ENCODE assay signal across 10 mouse cellular contexts in genomic region chr11:98850100-98851093, GRCm38 (mm10). TPM values are rescaled to one million over a fixed set of nuclear protein-coding genes. Genes with fewer than 3 reads are reported as not detected.
A peak's percentile ranks its signal among the peaks of the same experiment; 100 is the strongest.
DNase-seq lines count a peak whose midpoint lies in the region; ATAC-seq lines count a peak whose summit lies in the region.
"Had no signal": no experiment of that assay in that cellular context is flagged by ENCODE, and none has a peak within 500 bp of the region (broad histone marks: within the 10 kb centered on the region; RNA-seq: fewer than 3 reads in every experiment).

No protein-coding gene starts in this region.

- peak overlapping the region; percentile 14 for H3K4me3 ChIP-seq in erythroblast, embryonic 14.5 days (replicated peaks)
- peak overlapping the region; percentile 21 for H3K4me3 ChIP-seq in forebrain, embryonic 16.5 days (replicated peaks; ENCODE audit: low read length)
- no peak overlapping the region for H3K4me3 ChIP-seq in midbrain, embryonic 14.5 days (replicated peaks; ENCODE audit: low read depth, low read length)
- no peak overlapping the region for H3K4me3 ChIP-seq in kidney, embryonic 15.5 days (replicated peaks)

- peaks cover 10% of the 10 kb centered on the region for H3K4me1 ChIP-seq in erythroblast, embryonic 14.5 days (ENCODE audit: control insufficient read depth)
- H3K4me1 ChIP-seq in forebrain, embryonic 16.5 days (replicated peaks; ENCODE audit: control insufficient read depth, insufficient read depth, low read length): peaks cover 16% of the 10 kb centered on the region
- H3K4me1 ChIP-seq in midbrain, embryonic 14.5 days (ENCODE audit: control insufficient read depth, insufficient read depth, low read length): peaks cover 4% of the 10 kb centered on the region; the same call in 1 of the 2 replicates
- peaks cover 29% of the 10 kb centered on the region for H3K4me1 ChIP-seq in kidney, embryonic 15.5 days

- peak; percentile 72 for DNase-seq in R1 (ENCODE audit: low read depth, low spot score)
- peak; percentile 82 for DNase-seq in midbrain, embryonic 14.5 days
- DNase-seq in gastrocnemius, postnatal 4 days (ENCODE audit: low spot score in 2 of 2): no peak
- DNase-seq in adrenal gland, adult 18-20 months (ENCODE audit: low spot score in 2 of 2): no peak
- DNase-seq: B cell, adult 2 months; lung, postnatal 36 days had no signal

- H3K9me3 ChIP-seq in erythroblast, embryonic 14.5 days (ENCODE audit: control insufficient read depth, low read length): no peaks in the 10 kb centered on the region
- no peaks in the 10 kb centered on the region for H3K9me3 ChIP-seq in forebrain, embryonic 16.5 days (ENCODE audit: control insufficient read depth, low read length)
- no peaks in the 10 kb centered on the region for H3K9me3 ChIP-seq in midbrain, embryonic 14.5 days (ENCODE audit: control insufficient read depth, low read length)
- H3K9me3 ChIP-seq in kidney, embryonic 15.5 days (replicated peaks): no peaks in the 10 kb centered on the region

- no peak for ATAC-seq in erythroblast, adult 5-6 weeks (replicated peaks; ENCODE audit: low FRiP score, poor library complexity, severe bottlenecking)
- peak; percentile 59; the same call in 1 of the 2 replicates for ATAC-seq in forebrain, embryonic 16.5 days
- ATAC-seq in midbrain, embryonic 14.5 days (ENCODE audit: low FRiP score, low TSS enrichment): no peak
- ATAC-seq in kidney, embryonic 15.5 days (replicated peaks; ENCODE audit: low FRiP score): no peak

- peak overlapping the region; percentile 40 for H3K4me2 ChIP-seq in forebrain, embryonic 16.5 days (ENCODE audit: low read length)
- peak overlapping the region; percentile 27 for H3K4me2 ChIP-seq in midbrain, embryonic 14.5 days (ENCODE audit: low read length)
- H3K4me2 ChIP-seq in kidney, embryonic 15.5 days: no peak overlapping the region; the same call in none of the 2 replicates

- no peaks in the 10 kb centered on the region for H3K36me3 ChIP-seq in erythroblast, embryonic 14.5 days (ENCODE audit: control insufficient read depth)
- H3K36me3 ChIP-seq in forebrain, embryonic 16.5 days (ENCODE audit: control insufficient read depth, insufficient read depth): no peaks in the 10 kb centered on the region
- H3K36me3 ChIP-seq in midbrain, embryonic 14.5 days (ENCODE audit: control insufficient read depth, insufficient read depth, low read length): no peaks in the 10 kb centered on the region
- no peaks in the 10 kb centered on the region for H3K36me3 ChIP-seq in kidney, embryonic 15.5 days

- H3K9ac ChIP-seq in forebrain, embryonic 16.5 days (replicated peaks; ENCODE audit: low read depth, low read length): 0 out of 2 replicates have a peak overlapping the region, but pooled peaks have one; percentile 20
- no peak overlapping the region; the same call in 1 of the 2 replicates for H3K9ac ChIP-seq in midbrain, embryonic 14.5 days (replicated peaks; ENCODE audit: low read length)
- no peak overlapping the region for H3K9ac ChIP-seq in kidney, embryonic 15.5 days

- H3K27me3 ChIP-seq in erythroblast, embryonic 14.5 days (ENCODE audit: control insufficient read depth): peaks cover 27% of the 10 kb centered on the region
- no peaks in the 10 kb centered on the region for H3K27me3 ChIP-seq in forebrain, embryonic 16.5 days (replicated peaks; ENCODE audit: control insufficient read depth, insufficient read depth, low read length)
- 0 out of 2 replicates have a peak, but pooled peaks cover 3% of the 10 kb centered on the region for H3K27me3 ChIP-seq in midbrain, embryonic 14.5 days (ENCODE audit: control insufficient read depth, insufficient read depth, low read length)
- H3K27me3 ChIP-seq in kidney, embryonic 15.5 days: 0 out of 2 replicates have a peak, but pooled peaks cover 3% of the 10 kb centered on the region

- H3K27ac ChIP-seq in forebrain, embryonic 16.5 days (ENCODE audit: low read length): no peak overlapping the region
- H3K27ac ChIP-seq in midbrain, embryonic 14.5 days (replicated peaks; ENCODE audit: low read depth, low read length): no peak overlapping the region
- no peak overlapping the region for H3K27ac ChIP-seq in kidney, embryonic 15.5 days

- WGBS in forebrain, embryonic 16.5 days: 56% methylated on average over 26 of the region's 26 CpGs
- 59% methylated on average over 26 of the region's 26 CpGs for WGBS in midbrain, embryonic 14.5 days
- 71% methylated on average over 26 of the region's 26 CpGs for WGBS in kidney, embryonic 15.5 days

RNA-seq across cellular contexts. Expression of gene Wipf2, which starts 13.0 kb away (rescaled TPM):
- polyA plus RNA-seq in erythroblast, embryonic 14.5 days (2012): 0.81 TPM in 2 replicates
- total RNA-seq in erythroblast, adult 5-6 weeks (2015; ENCODE audit: low replicate concordance): 9.4 and 21.7 TPM in 2 replicates
- 6.4 and 8.2 TPM in 2 replicates for total RNA-seq in erythroblast, adult 5-6 weeks (2017; ENCODE audit: low replicate concordance)
- 4.6 and 5.1 TPM in 2 replicates for polyA plus RNA-seq in forebrain, embryonic 16.5 days (2015; fragmentation: Nextera tagmentation; extraction: Ambion mirVana)
- polyA plus RNA-seq in midbrain, embryonic 14.5 days (2014; fragmentation: Nextera tagmentation; extraction: Ambion mirVana): 5.4 and 6.1 TPM in 2 replicates
- 10 to 100 TPM in 1 of 2 experiments, 1 to 10 TPM in 1; 8.3 to 11.0 TPM for total RNA-seq in gastrocnemius, postnatal 4 days (2021)
- 10 to 100 TPM; 20.0 to 22.2 TPM for total RNA-seq in adrenal gland, adult 18-20 months (2021)
- polyA plus RNA-seq in kidney, embryonic 15.5 days (2015; fragmentation: Nextera tagmentation; extraction: Ambion mirVana): 4.2 and 5.2 TPM in 2 replicates

RNA-seq across cellular contexts. Expression of gene Rapgefl1, which starts 13.8 kb away (rescaled TPM):
- polyA plus RNA-seq in erythroblast, embryonic 14.5 days (2012): not detected in 2 replicates
- not detected in 2 replicates for total RNA-seq in erythroblast, adult 5-6 weeks (2015; ENCODE audit: low replicate concordance)
- total RNA-seq in erythroblast, adult 5-6 weeks (2017; ENCODE audit: low replicate concordance): 0.42 TPM in 1 of 2 replicates, not detected in the other
- polyA plus RNA-seq in forebrain, embryonic 16.5 days (2015; fragmentation: Nextera tagmentation; extraction: Ambion mirVana): 4.5 and 7.3 TPM in 2 replicates
- 8.8 and 9.6 TPM in 2 replicates for polyA plus RNA-seq in midbrain, embryonic 14.5 days (2014; fragmentation: Nextera tagmentation; extraction: Ambion mirVana)
- total RNA-seq in gastrocnemius, postnatal 4 days (2021): 1 to 10 TPM; 3.4 to 4.3 TPM
- under 1 TPM; 0.36 to 0.58 TPM for total RNA-seq in adrenal gland, adult 18-20 months (2021)
- polyA plus RNA-seq in kidney, embryonic 15.5 days (2015; fragmentation: Nextera tagmentation; extraction: Ambion mirVana): 1.6 and 1.7 TPM in 2 replicates

RNA-seq across cellular contexts. Expression of gene Casc3, which starts 45.7 kb away (rescaled TPM):
- polyA plus RNA-seq in erythroblast, embryonic 14.5 days (2012): 2.6 and 3.3 TPM in 2 replicates
- 20.0 and 23.6 TPM in 2 replicates for total RNA-seq in erythroblast, adult 5-6 weeks (2015; ENCODE audit: low replicate concordance)
- 15.7 and 26.5 TPM in 2 replicates for total RNA-seq in erythroblast, adult 5-6 weeks (2017; ENCODE audit: low replicate concordance)
- polyA plus RNA-seq in forebrain, embryonic 16.5 days (2015; fragmentation: Nextera tagmentation; extraction: Ambion mirVana): 52.5 and 54.6 TPM in 2 replicates
- polyA plus RNA-seq in midbrain, embryonic 14.5 days (2014; fragmentation: Nextera tagmentation; extraction: Ambion mirVana): 46.6 and 57.3 TPM in 2 replicates
- total RNA-seq in gastrocnemius, postnatal 4 days (2021): 10 to 100 TPM; 28.3 to 31.6 TPM
- 10 to 100 TPM; 36.8 to 41.9 TPM for total RNA-seq in adrenal gland, adult 18-20 months (2021)
- polyA plus RNA-seq in kidney, embryonic 15.5 days (2015; fragmentation: Nextera tagmentation; extraction: Ambion mirVana): 40.6 and 40.8 TPM in 2 replicates

RNA-seq across cellular contexts. Expression of gene Msl1, which starts 55.1 kb away (rescaled TPM):
- 2.7 TPM in 2 replicates for polyA plus RNA-seq in erythroblast, embryonic 14.5 days (2012)
- total RNA-seq in erythroblast, adult 5-6 weeks (2015; ENCODE audit: low replicate concordance): 30.3 and 42.7 TPM in 2 replicates
- total RNA-seq in erythroblast, adult 5-6 weeks (2017; ENCODE audit: low replicate concordance): 26.1 and 26.3 TPM in 2 replicates
- 27.7 and 32.0 TPM in 2 replicates for polyA plus RNA-seq in forebrain, embryonic 16.5 days (2015; fragmentation: Nextera tagmentation; extraction: Ambion mirVana)
- 25.0 and 35.9 TPM in 2 replicates for polyA plus RNA-seq in midbrain, embryonic 14.5 days (2014; fragmentation: Nextera tagmentation; extraction: Ambion mirVana)
- total RNA-seq in gastrocnemius, postnatal 4 days (2021): 10 to 100 TPM; 79.3 to 83.9 TPM
- total RNA-seq in adrenal gland, adult 18-20 months (2021): 10 to 100 TPM; 82.3 to 97.4 TPM
- polyA plus RNA-seq in kidney, embryonic 15.5 days (2015; fragmentation: Nextera tagmentation; extraction: Ambion mirVana): 25.1 and 25.8 TPM in 2 replicates

RNA-seq across cellular contexts. Expression of gene Cdc6, which starts 57.2 kb away (rescaled TPM):
- 0.76 and 0.82 TPM in 2 replicates for polyA plus RNA-seq in erythroblast, embryonic 14.5 days (2012)
- total RNA-seq in erythroblast, adult 5-6 weeks (2015; ENCODE audit: low replicate concordance): 20.0 and 20.1 TPM in 2 replicates
- 46.7 and 54.2 TPM in 2 replicates for total RNA-seq in erythroblast, adult 5-6 weeks (2017; ENCODE audit: low replicate concordance)
- polyA plus RNA-seq in forebrain, embryonic 16.5 days (2015; fragmentation: Nextera tagmentation; extraction: Ambion mirVana): 10.3 and 10.9 TPM in 2 replicates
- polyA plus RNA-seq in midbrain, embryonic 14.5 days (2014; fragmentation: Nextera tagmentation; extraction: Ambion mirVana): 2.5 and 5.6 TPM in 2 replicates
- 1 to 10 TPM; 6.8 to 7.5 TPM for total RNA-seq in gastrocnemius, postnatal 4 days (2021)
- total RNA-seq in adrenal gland, adult 18-20 months (2021): under 1 TPM; 0.32 to 0.43 TPM
- polyA plus RNA-seq in kidney, embryonic 15.5 days (2015; fragmentation: Nextera tagmentation; extraction: Ambion mirVana): 36.3 and 39.1 TPM in 2 replicates

Comparison
In these comparisons a context has a peak if more than half of its experiments do, and no peak if none do; other contexts are left out.
1. H3K4me3 ChIP-seq: peak in erythroblast, embryonic 14.5 days (single experiment) and forebrain, embryonic 16.5 days (single experiment); none in midbrain, embryonic 14.5 days (single experiment) and kidney, embryonic 15.5 days (single experiment).
2. DNase-seq: peak in R1 (single experiment) and midbrain, embryonic 14.5 days (single experiment); none in gastrocnemius, postnatal 4 days (0 of 2) and adrenal gland, adult 18-20 months (0 of 2).